9 mouse cellular contexts compared by ENCODE assay signal in the genomic region with DNA sequence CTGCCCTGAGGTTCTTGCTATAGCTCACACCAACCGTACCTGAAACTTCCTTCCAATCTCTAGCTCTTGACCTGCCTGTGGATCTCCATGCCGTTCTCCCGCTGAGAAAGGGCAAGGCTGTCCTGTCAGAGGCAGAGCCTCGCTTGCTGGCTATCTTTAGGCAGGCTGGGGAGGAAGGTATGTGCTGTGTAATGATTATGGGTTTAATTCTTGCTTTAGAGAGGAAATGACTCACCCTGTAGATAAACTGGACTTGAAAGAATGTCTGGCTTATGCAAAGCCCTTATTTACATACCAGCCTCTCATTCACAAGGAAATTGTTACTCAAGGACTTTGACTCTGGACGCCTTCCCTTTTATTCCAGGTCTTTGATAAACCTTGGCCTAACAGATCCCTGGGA.
DNase-seq lines count a peak whose midpoint lies in the region; ATAC-seq and TF ChIP-seq lines count a peak whose summit lies in the region.
"Had no signal": no experiment of that assay in that cellular context is flagged by ENCODE, and none has a peak within 500 bp of the region (broad histone marks: within the 10 kb centered on the region; RNA-seq: fewer than 3 reads in every experiment).

No protein-coding gene starts in this region.

- no peak for TF ChIP-seq POLR2A in heart, adult 2 months (IDR thresholded peaks at IDR 0.05; ENCODE audit: insufficient read depth, low read depth, low read length)
- no peak for TF ChIP-seq POLR2A in cerebellum, adult 2 months (IDR thresholded peaks at IDR 0.05; ENCODE audit: borderline replicate concordance, insufficient read depth, low read length)

- peak overlapping the region; percentile 59; the same call in 1 of the 2 replicates for H3K27ac ChIP-seq in limb, embryonic 15.5 days
- no peak overlapping the region for H3K27ac ChIP-seq in limb, embryonic 10.5 days
- H3K27ac ChIP-seq in heart, adult 2 months = peak overlapping the region; percentile 26
- H3K27ac ChIP-seq in liver, embryonic 15.5 days (replicated peaks) = 0 out of 2 replicates have a peak overlapping the region, but pooled peaks have one; percentile 22
- H3K27ac ChIP-seq in cerebellum, adult 2 months (ENCODE audit: insufficient read depth, low read length) = no peak overlapping the region
- H3K27ac ChIP-seq: hindbrain, embryonic 13.5 days had no signal

- H3K27me3 ChIP-seq in limb, embryonic 15.5 days = no peaks in the 10 kb centered on the region
- H3K27me3 ChIP-seq in limb, embryonic 10.5 days (ENCODE audit: low read depth, poor library complexity, severe bottlenecking) = 0 out of 2 replicates have a peak, but pooled peaks cover under 1% of the 10 kb centered on the region
- no peaks in the 10 kb centered on the region for H3K27me3 ChIP-seq in heart, adult 2 months (ENCODE audit: control insufficient read depth, insufficient read depth, low read length)
- H3K27me3 ChIP-seq in liver, embryonic 15.5 days = 0 out of 2 replicates have a peak, but pooled peaks cover 4% of the 10 kb centered on the region
- H3K27me3 ChIP-seq in cerebellum, adult 2 months (ENCODE audit: control insufficient read depth, insufficient read depth, low read length) = no peaks in the 10 kb centered on the region
- H3K27me3 ChIP-seq: hindbrain, embryonic 13.5 days had no signal

- intact Hi-C loops in heart, adult 2 months (cut with DNase I) = no loop called here

- no peak for ATAC-seq in limb, embryonic 15.5 days (ENCODE audit: insufficient number of reproducible peaks, low FRiP score, low TSS enrichment, low read depth)
- ATAC-seq in liver, embryonic 15.5 days (ENCODE audit: insufficient read depth) = peak; percentile 17; the same call in 1 of the 2 replicates

- no peak overlapping the region for H3K9ac ChIP-seq in limb, embryonic 15.5 days
- H3K9ac ChIP-seq in heart, adult 2 months (ENCODE audit: low read depth, low read length) = 0 out of 2 replicates have a peak overlapping the region, but pooled peaks have one; percentile 13
- no peak overlapping the region for H3K9ac ChIP-seq in liver, embryonic 15.5 days
- H3K9ac ChIP-seq: hindbrain, embryonic 13.5 days had no signal

- H3K4me2 ChIP-seq in limb, embryonic 15.5 days = no peak overlapping the region
- no peak overlapping the region for H3K4me2 ChIP-seq in liver, embryonic 15.5 days
- H3K4me2 ChIP-seq: hindbrain, embryonic 13.5 days had no signal

- peaks cover 11% of the 10 kb centered on the region; the same call in 1 of the 2 replicates for H3K4me1 ChIP-seq in limb, embryonic 15.5 days
- H3K4me1 ChIP-seq in limb, embryonic 10.5 days = peaks cover 24% of the 10 kb centered on the region; the same call in 1 of the 2 replicates
- peaks cover 8% of the 10 kb centered on the region for H3K4me1 ChIP-seq in heart, adult 2 months (ENCODE audit: control insufficient read depth, insufficient read depth, low read length)
- peaks cover 29% of the 10 kb centered on the region for H3K4me1 ChIP-seq in liver, embryonic 15.5 days (replicated peaks)
- H3K4me1 ChIP-seq in cerebellum, adult 2 months (ENCODE audit: control insufficient read depth, insufficient read depth, low read length) = no peaks in the 10 kb centered on the region

- no peak for TF ChIP-seq EP300 in heart, adult 2 months (IDR thresholded peaks at IDR 0.05; ENCODE audit: insufficient read depth, low read depth, low read length)

- H3K9me3 ChIP-seq in limb, embryonic 15.5 days = no peaks in the 10 kb centered on the region
- no peaks in the 10 kb centered on the region for H3K9me3 ChIP-seq in limb, embryonic 10.5 days (replicated peaks)
- no peaks in the 10 kb centered on the region for H3K9me3 ChIP-seq in liver, embryonic 15.5 days (replicated peaks)
- H3K9me3 ChIP-seq: hindbrain, embryonic 13.5 days had no signal

- 42% methylated on average over 5 of the region's 5 CpGs for WGBS in limb, embryonic 15.5 days
- 61% methylated on average over 5 of the region's 5 CpGs for WGBS in limb, embryonic 10.5 days
- 9% methylated on average over 5 of the region's 5 CpGs for WGBS in heart, adult 2 months
- 4% methylated on average over 5 of the region's 5 CpGs for WGBS in liver, embryonic 15.5 days (ENCODE audit: insufficient replicate concordance)
- WGBS in cerebellum, adult 2 months = 88% methylated on average over 5 of the region's 5 CpGs

- DNase-seq in limb, embryonic 10.5 days (ENCODE audit: low spot score) = no peak
- DNase-seq in heart, adult 2 months = no peak
- no peak for DNase-seq in cerebellum, adult 18-20 months
- DNase-seq in urinary bladder, postnatal 25 days (ENCODE audit: low spot score) = no peak
- no peak for DNase-seq in right cerebral cortex, postnatal 14 days
- DNase-seq in cerebellum, adult 2 months = no peak

- no peak overlapping the region for H3K4me3 ChIP-seq in limb, embryonic 15.5 days
- no peak overlapping the region for H3K4me3 ChIP-seq in limb, embryonic 10.5 days
- no peak overlapping the region for H3K4me3 ChIP-seq in heart, adult 2 months
- H3K4me3 ChIP-seq in liver, embryonic 15.5 days (replicated peaks) = no peak overlapping the region
- no peak overlapping the region for H3K4me3 ChIP-seq in cerebellum, adult 2 months (replicated peaks; ENCODE audit: insufficient read depth, low read depth, low read length)
- H3K4me3 ChIP-seq: hindbrain, embryonic 13.5 days had no signal

- H3K79me2 ChIP-seq in heart, adult 2 months (replicated peaks; ENCODE audit: control insufficient read depth, insufficient read depth, low read length) = no peaks in the 10 kb centered on the region

- no peaks in the 10 kb centered on the region for H3K36me3 ChIP-seq in limb, embryonic 15.5 days
- no peaks in the 10 kb centered on the region for H3K36me3 ChIP-seq in limb, embryonic 10.5 days
- peaks cover 2% of the 10 kb centered on the region; the same call in 1 of the 2 replicates for H3K36me3 ChIP-seq in heart, adult 2 months (ENCODE audit: control insufficient read depth, insufficient read depth, low read length)
- H3K36me3 ChIP-seq in liver, embryonic 15.5 days (replicated peaks) = no peaks in the 10 kb centered on the region
- H3K36me3 ChIP-seq: hindbrain, embryonic 13.5 days had no signal

- TF ChIP-seq CTCF in heart, adult 2 months (IDR thresholded peaks at IDR 0.05) = no peak
- no peak for TF ChIP-seq CTCF in cerebellum, adult 2 months (IDR thresholded peaks at IDR 0.05; ENCODE audit: borderline replicate concordance, insufficient read depth, low read depth, low read length)

Comparison
In these comparisons a context has a peak if more than half of its experiments do, and no peak if none do; other contexts are left out.
1. H3K27ac ChIP-seq: peak in limb, embryonic 15.5 days (single experiment), heart, adult 2 months (single experiment) and liver, embryonic 15.5 days (single experiment); none in limb, embryonic 10.5 days (single experiment) and cerebellum, adult 2 months (single experiment).